In the genomic region with DNA sequence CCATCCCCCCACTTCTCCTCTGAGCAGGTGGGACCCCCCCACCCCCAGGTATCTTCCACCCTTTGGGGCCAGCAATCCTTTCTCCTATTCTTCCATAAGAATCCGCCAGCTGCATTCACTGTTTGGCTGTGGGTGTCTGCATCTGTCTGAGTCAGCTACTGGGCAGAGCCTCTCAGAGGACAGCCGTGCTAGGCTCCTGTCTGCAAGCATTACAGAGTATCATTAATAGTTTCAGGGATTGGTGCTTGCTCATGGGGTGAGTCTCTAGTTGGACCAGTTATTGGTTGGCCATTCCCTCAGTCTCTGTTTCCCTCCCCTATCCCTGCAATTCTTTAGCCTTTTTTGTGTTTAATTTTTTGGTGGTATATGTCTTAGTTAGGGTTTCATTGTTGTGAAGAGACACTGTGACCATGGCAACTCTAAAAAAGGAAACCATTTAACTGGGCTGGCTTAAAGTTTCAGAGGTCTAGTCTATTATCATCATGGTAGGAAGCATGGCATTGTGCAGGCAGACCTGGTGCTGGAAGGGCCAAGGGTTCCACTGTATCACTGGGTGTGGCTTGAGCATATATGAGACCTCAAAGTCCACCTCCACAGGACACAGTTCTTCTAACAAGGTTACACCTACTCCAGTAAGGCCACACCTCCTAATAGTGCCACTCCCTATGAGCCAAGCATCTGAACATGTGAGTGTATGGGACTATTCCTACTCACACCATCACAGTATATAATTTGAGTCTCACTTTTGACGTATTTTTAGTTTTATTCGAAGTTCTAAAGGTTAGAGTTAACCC, we compare ENCODE assay signal across 17 mouse cellular contexts. TPM values are rescaled to one million over a fixed set of nuclear protein-coding genes. Genes with fewer than 3 reads are reported as not detected.
A peak's percentile ranks its signal among the peaks of the same experiment; 100 is the strongest.
DNase-seq lines count a peak whose midpoint lies in the region; ATAC-seq and TF ChIP-seq lines count a peak whose summit lies in the region.
"Had no signal": no experiment of that assay in that cellular context is flagged by ENCODE, and none has a peak within 500 bp of the region (broad histone marks: within the 10 kb centered on the region; RNA-seq: fewer than 3 reads in every experiment).

No protein-coding gene starts in this region.

- H3K4me3 ChIP-seq in liver, adult 2 months (ENCODE audit: insufficient read depth, low read depth, low read length), result no peak overlapping the region
- H3K4me3 ChIP-seq in intestine, embryonic 15.5 days (replicated peaks), result no peak overlapping the region
- no peak overlapping the region for H3K4me3 ChIP-seq in liver, embryonic 16.5 days (ENCODE audit: low read depth, low read length)
- H3K4me3 ChIP-seq in kidney, embryonic 14.5 days (ENCODE audit: low read length), result no peak overlapping the region
- H3K4me3 ChIP-seq: embryonic facial prominence, embryonic 15.5 days had no signal

- ATAC-seq in intestine, embryonic 15.5 days, result peak; percentile 93
- ATAC-seq in liver, embryonic 16.5 days (ENCODE audit: low read depth), result peak; percentile 50; the same call in 1 of the 2 replicates
- no peak for ATAC-seq in kidney, embryonic 14.5 days (ENCODE audit: low FRiP score, low TSS enrichment)
- ATAC-seq: forebrain, embryonic 16.5 days; hindbrain, postnatal 0 days had no signal

- peaks cover 5% of the 10 kb centered on the region; the same call in 1 of the 2 replicates for H3K79me2 ChIP-seq in liver, adult 2 months (ENCODE audit: control insufficient read depth, insufficient read depth, low read length)

- H3K27me3 ChIP-seq in liver, adult 2 months (ENCODE audit: control insufficient read depth, insufficient read depth, low read length), result no peaks in the 10 kb centered on the region
- no peaks in the 10 kb centered on the region for H3K27me3 ChIP-seq in intestine, embryonic 15.5 days (replicated peaks)
- no peaks in the 10 kb centered on the region for H3K27me3 ChIP-seq in liver, embryonic 16.5 days (ENCODE audit: control insufficient read depth, insufficient read depth, low read depth, low read length)
- no peaks in the 10 kb centered on the region for H3K27me3 ChIP-seq in kidney, embryonic 14.5 days (ENCODE audit: control insufficient read depth, insufficient read depth, low read length)
- H3K27me3 ChIP-seq: embryonic facial prominence, embryonic 15.5 days had no signal

- TF ChIP-seq CTCF in liver, adult 2 months (IDR thresholded peaks at IDR 0.05; ENCODE audit: low read depth, low read length), result no peak

- no peak for TF ChIP-seq POLR2A in liver, adult 2 months (IDR thresholded peaks at IDR 0.05; ENCODE audit: extremely low read depth, insufficient read depth, low read length)

- H3K27ac ChIP-seq in liver, adult 2 months (replicated peaks; ENCODE audit: insufficient read depth, low read depth, low read length), result no peak overlapping the region
- H3K27ac ChIP-seq in intestine, embryonic 15.5 days, result no peak overlapping the region
- no peak overlapping the region for H3K27ac ChIP-seq in liver, embryonic 16.5 days (ENCODE audit: low read length)
- no peak overlapping the region for H3K27ac ChIP-seq in kidney, embryonic 14.5 days (ENCODE audit: low read depth, low read length)
- H3K27ac ChIP-seq: embryonic facial prominence, embryonic 15.5 days; hindbrain, postnatal 0 days; kidney, postnatal 0 days had no signal

- no peaks in the 10 kb centered on the region for H3K9me3 ChIP-seq in intestine, embryonic 15.5 days
- H3K9me3 ChIP-seq in liver, embryonic 16.5 days (replicated peaks; ENCODE audit: control insufficient read depth, low read length), result no peaks in the 10 kb centered on the region
- H3K9me3 ChIP-seq in kidney, embryonic 14.5 days (ENCODE audit: control insufficient read depth, low read length), result no peaks in the 10 kb centered on the region
- H3K9me3 ChIP-seq: embryonic facial prominence, embryonic 15.5 days had no signal

- peak; percentile 22 for DNase-seq in liver, adult 2 months (ENCODE audit: extremely low read depth, low read depth, low spot score)
- no peak for DNase-seq in liver
- no peak for DNase-seq in thymus, postnatal 4 days
- DNase-seq in thymus, adult 18-20 months, result no peak
- DNase-seq: adrenal gland, adult 2 months; B cell, adult 2 months; cerebellum, adult 8-10 months; heart, postnatal 10 days; thymus, postnatal 14 days had no signal

- H3K9ac ChIP-seq in liver, adult 2 months (ENCODE audit: low read depth, low read length), result no peak overlapping the region
- H3K9ac ChIP-seq in intestine, embryonic 15.5 days, result no peak overlapping the region
- no peak overlapping the region for H3K9ac ChIP-seq in liver, embryonic 16.5 days (ENCODE audit: low read depth, low read length)
- H3K9ac ChIP-seq in kidney, embryonic 14.5 days (ENCODE audit: low read depth, low read length), result no peak overlapping the region
- H3K9ac ChIP-seq: embryonic facial prominence, embryonic 15.5 days had no signal

- peaks cover 6% of the 10 kb centered on the region for H3K4me1 ChIP-seq in liver, adult 2 months (ENCODE audit: control insufficient read depth, insufficient read depth, low read length)
- H3K4me1 ChIP-seq in intestine, embryonic 15.5 days (replicated peaks), result no peaks in the 10 kb centered on the region
- H3K4me1 ChIP-seq in liver, embryonic 16.5 days (ENCODE audit: control insufficient read depth, low read depth, low read length), result peaks cover 10% of the 10 kb centered on the region
- H3K4me1 ChIP-seq in kidney, embryonic 14.5 days (ENCODE audit: control insufficient read depth, insufficient read depth, low read length), result 0 out of 2 replicates have a peak, but pooled peaks cover 4% of the 10 kb centered on the region

- peaks cover 2% of the 10 kb centered on the region; the same call in 1 of the 2 replicates for H3K36me3 ChIP-seq in liver, adult 2 months (ENCODE audit: control insufficient read depth, insufficient read depth, low read length)
- H3K36me3 ChIP-seq in intestine, embryonic 15.5 days, result no peaks in the 10 kb centered on the region
- peaks cover 9% of the 10 kb centered on the region for H3K36me3 ChIP-seq in liver, embryonic 16.5 days (ENCODE audit: control insufficient read depth, insufficient read depth)
- no peaks in the 10 kb centered on the region; the same call in 1 of the 2 replicates for H3K36me3 ChIP-seq in kidney, embryonic 14.5 days (ENCODE audit: control insufficient read depth, insufficient read depth, low read length)

- WGBS in liver, adult 2 months, result 77% methylated on average over 4 of the region's 4 CpGs
- WGBS in intestine, embryonic 15.5 days, result 74% methylated on average over 4 of the region's 4 CpGs
- WGBS in liver, embryonic 16.5 days (ENCODE audit: insufficient replicate concordance), result 84% methylated on average over 4 of the region's 4 CpGs
- 93% methylated on average over 4 of the region's 4 CpGs for WGBS in kidney, embryonic 14.5 days

- no peak overlapping the region for H3K4me2 ChIP-seq in intestine, embryonic 15.5 days (replicated peaks)
- no peak overlapping the region for H3K4me2 ChIP-seq in liver, embryonic 16.5 days (ENCODE audit: low read depth, low read length)
- H3K4me2 ChIP-seq in kidney, embryonic 14.5 days (replicated peaks; ENCODE audit: low read depth, low read length), result no peak overlapping the region
- H3K4me2 ChIP-seq: embryonic facial prominence, embryonic 15.5 days had no signal

RNA-seq across cellular contexts. Expression of a gene that starts 15.6 kb away (rescaled TPM):
- total RNA-seq in liver, adult 2 months (2014; rRNA removed), result 11.9 and 13.0 TPM in 2 replicates
- 1.6 and 2.1 TPM in 2 replicates for polyA plus RNA-seq in liver, adult 2 months (2012; rRNA removed)
- 8.0 and 8.8 TPM in 2 replicates for polyA plus RNA-seq in intestine, embryonic 15.5 days (2015; fragmentation: Nextera tagmentation; extraction: Ambion mirVana)
- 5.2 and 5.9 TPM in 2 replicates for polyA plus RNA-seq in liver, embryonic 16.5 days (2015; fragmentation: Nextera tagmentation; extraction: Ambion mirVana)
- 8.0 and 15.5 TPM in 2 replicates for polyA plus RNA-seq in kidney, embryonic 14.5 days (2014; fragmentation: Nextera tagmentation; extraction: Ambion mirVana)

RNA-seq across cellular contexts. Expression of a gene that starts 57.9 kb away (rescaled TPM):
- 0.20 and 1.2 TPM in 2 replicates for total RNA-seq in liver, adult 2 months (2014; rRNA removed)
- polyA plus RNA-seq in liver, adult 2 months (2012; rRNA removed), result 0.13 and 0.66 TPM in 2 replicates
- polyA plus RNA-seq in intestine, embryonic 15.5 days (2015; fragmentation: Nextera tagmentation; extraction: Ambion mirVana), result 12.8 and 13.8 TPM in 2 replicates
- 0.91 and 1.1 TPM in 2 replicates for polyA plus RNA-seq in liver, embryonic 16.5 days (2015; fragmentation: Nextera tagmentation; extraction: Ambion mirVana)
- 7.2 and 7.8 TPM in 2 replicates for polyA plus RNA-seq in kidney, embryonic 14.5 days (2014; fragmentation: Nextera tagmentation; extraction: Ambion mirVana)
- total RNA-seq: gastrocnemius, adult 18-20 months; hindbrain, postnatal 0 days had no signal
